Mouse (Mus musculus): ENCODE measurements around the gene Abcb6. TPM values are rescaled to one million over a fixed set of nuclear protein-coding genes. Genes with fewer than 3 reads are reported as not detected.

Gene Abcb6
- polyA plus RNA-seq, 1 experiment from 2014 or later, result 35.2 TPM

Small RNA genes lying within 50 kb of the gene (microRNA-seq; reads per million reads assigned to microRNA genes)
- gene Gm27943, result not detected

Other genes with a start within 250 kb of the Abcb6 start
- gene Cfap65, start 244.8 kb downstream of the Abcb6 start, polyA plus RNA-seq (2015; fragmentation: Nextera tagmentation; extraction: Ambion mirVana), result 0.07 TPM in 1 of 2 replicates, not detected in the other
- 0.83 and 0.89 TPM in 2 replicates for gene Ihh, start 228.7 kb downstream of the Abcb6 start, polyA plus RNA-seq (2015; fragmentation: Nextera tagmentation; extraction: Ambion mirVana)
- gene Nhej1, start 55.2 kb downstream of the Abcb6 start, polyA plus RNA-seq (2015; fragmentation: Nextera tagmentation; extraction: Ambion mirVana), result 11.2 and 12.7 TPM in 2 replicates
- 0.15 and 0.47 TPM in 2 replicates for gene Slc23a3, start 46.5 kb downstream of the Abcb6 start, polyA plus RNA-seq (2015; fragmentation: Nextera tagmentation; extraction: Ambion mirVana)
- 40.5 and 43.8 TPM in 2 replicates for gene Cnppd1, start 37.7 kb downstream of the Abcb6 start, polyA plus RNA-seq (2015; fragmentation: Nextera tagmentation; extraction: Ambion mirVana)
- 39.4 and 45.1 TPM in 2 replicates for gene Retreg2, start 37.6 kb downstream of the Abcb6 start, polyA plus RNA-seq (2015; fragmentation: Nextera tagmentation; extraction: Ambion mirVana)
- 45.1 and 48.2 TPM in 2 replicates for gene Zfand2b, start 11.7 kb downstream of the Abcb6 start, polyA plus RNA-seq (2015; fragmentation: Nextera tagmentation; extraction: Ambion mirVana)
- 27.1 and 30.5 TPM in 2 replicates for gene Ankzf1, start 11.8 kb upstream of the Abcb6 start, polyA plus RNA-seq (2015; fragmentation: Nextera tagmentation; extraction: Ambion mirVana)
- 28.4 and 30.8 TPM in 2 replicates for gene Atg9a, start 11.8 kb upstream of the Abcb6 start, polyA plus RNA-seq (2015; fragmentation: Nextera tagmentation; extraction: Ambion mirVana)
- gene Glb1l, start 30.4 kb upstream of the Abcb6 start, polyA plus RNA-seq (2015; fragmentation: Nextera tagmentation; extraction: Ambion mirVana), result 21.9 and 23.3 TPM in 2 replicates
- 133 and 141 TPM in 2 replicates for gene Stk16, start 30.4 kb upstream of the Abcb6 start, polyA plus RNA-seq (2015; fragmentation: Nextera tagmentation; extraction: Ambion mirVana)
- gene Tuba4a, start 39.5 kb upstream of the Abcb6 start, polyA plus RNA-seq (2015; fragmentation: Nextera tagmentation; extraction: Ambion mirVana), result 17.1 and 23.2 TPM in 2 replicates
- gene A630095N17Rik, start 51.7 kb upstream of the Abcb6 start, polyA plus RNA-seq (2015; fragmentation: Nextera tagmentation; extraction: Ambion mirVana), result not detected in 2 replicates
- gene Dnajb2, start 56.0 kb upstream of the Abcb6 start, polyA plus RNA-seq (2015; fragmentation: Nextera tagmentation; extraction: Ambion mirVana), result 36.6 and 47.8 TPM in 2 replicates
- 0.37 and 0.54 TPM in 2 replicates for gene Ptprn, start 84.1 kb upstream of the Abcb6 start, polyA plus RNA-seq (2015; fragmentation: Nextera tagmentation; extraction: Ambion mirVana)
- 1.7 and 2.1 TPM in 2 replicates for gene Resp18, start 98.0 kb upstream of the Abcb6 start, polyA plus RNA-seq (2015; fragmentation: Nextera tagmentation; extraction: Ambion mirVana)
- gene Dnpep, start 137.6 kb upstream of the Abcb6 start, polyA plus RNA-seq (2015; fragmentation: Nextera tagmentation; extraction: Ambion mirVana), result 110 and 112 TPM in 2 replicates
- gene Des, start 179.9 kb upstream of the Abcb6 start, polyA plus RNA-seq (2015; fragmentation: Nextera tagmentation; extraction: Ambion mirVana), result 9.9 and 13.8 TPM in 2 replicates
- gene Speg, start 194.9 kb upstream of the Abcb6 start, polyA plus RNA-seq (2015; fragmentation: Nextera tagmentation; extraction: Ambion mirVana), result 16.1 and 17.0 TPM in 2 replicates